Mouse (Mus musculus) kidney, adult 9 months (tissue): Measurements from ENCODE around the gene Rreb1.
"Not testable (repeated sequence)": the region's sequence is repeated elsewhere in the genome, so short reads cannot be mapped to it uniquely, and the experiment has no call there.

Source experiments
- DNase-seq: peaks from one replicate; pipeline ENCODE4 v3.0.0; 2022

The Rreb1 gene

GRCm38 (mm10) chr13:37827996-37828579 is 49.9 kb downstream of the Rreb1 start:
- no peak for DNase-seq

GRCm38 (mm10) chr13:37828928-37829327 is 50.7 kb downstream of the Rreb1 start:
- peak; percentile 16 for DNase-seq

- DNase-seq, result no peak
Observed at GRCm38 (mm10) chr13:37830256-37830655, 52.1 kb downstream of the Rreb1 start.

- peak; percentile 44 for DNase-seq
Observed at GRCm38 (mm10) chr13:37830874-37831311, 52.7 kb downstream of the Rreb1 start.

GRCm38 (mm10) chr13:37832481-37832880 is 54.3 kb downstream of the Rreb1 start:
- peak; percentile 39 for DNase-seq

GRCm38 (mm10) chr13:37833500-37833899 is 55.3 kb downstream of the Rreb1 start:
- peak; percentile 12 for DNase-seq

- no peak for DNase-seq
Observed at GRCm38 (mm10) chr13:37835296-37835695, 57.1 kb downstream of the Rreb1 start.

- not testable (repeated sequence) for DNase-seq
Observed at GRCm38 (mm10) chr13:37835811-37836210, 57.6 kb downstream of the Rreb1 start.

GRCm38 (mm10) chr13:37837372-37837771 is 59.2 kb downstream of the Rreb1 start:
- DNase-seq, result no peak

GRCm38 (mm10) chr13:37838260-37839183 is 60.3 kb downstream of the Rreb1 start:
- no peak for DNase-seq

GRCm38 (mm10) chr13:37843241-37843640 is 65.0 kb downstream of the Rreb1 start:
- peak; percentile 68 for DNase-seq

- no peak for DNase-seq
Observed at GRCm38 (mm10) chr13:37843844-37844243, 65.6 kb downstream of the Rreb1 start.

- peak; percentile 53 for DNase-seq
Observed at GRCm38 (mm10) chr13:37845156-37845555, 67.0 kb downstream of the Rreb1 start.

- no peak for DNase-seq
Observed at GRCm38 (mm10) chr13:37845641-37846040, 67.4 kb downstream of the Rreb1 start.

GRCm38 (mm10) chr13:37846507-37846906 is 68.3 kb downstream of the Rreb1 start:
- DNase-seq, result no peak

- no peak for DNase-seq
Observed at GRCm38 (mm10) chr13:37846962-37847570, 68.9 kb downstream of the Rreb1 start.

GRCm38 (mm10) chr13:37847601-37848358 is 69.6 kb downstream of the Rreb1 start:
- DNase-seq, result no peak

- no peak for DNase-seq
Observed at GRCm38 (mm10) chr13:37848438-37848837, 70.2 kb downstream of the Rreb1 start.

GRCm38 (mm10) chr13:37851617-37852016 is 73.4 kb downstream of the Rreb1 start:
- no peak for DNase-seq

GRCm38 (mm10) chr13:37852850-37853249 is 74.7 kb downstream of the Rreb1 start:
- no peak for DNase-seq

- no peak for DNase-seq
Observed at GRCm38 (mm10) chr13:37853441-37853840, 75.2 kb downstream of the Rreb1 start.

GRCm38 (mm10) chr13:37854031-37854431 is 75.8 kb downstream of the Rreb1 start:
- DNase-seq, result peak; percentile 86
